Mouse (Mus musculus) embryo, embryonic 10 days (tissue): Measurements from ENCODE around the gene Spr.

Source experiments
- DNase-seq: peaks from one replicate; pipeline ENCODE4 v3.0.0-alpha.2; 2015; ENCODE audit warnings: low spot score

Spr gene

DNA sequence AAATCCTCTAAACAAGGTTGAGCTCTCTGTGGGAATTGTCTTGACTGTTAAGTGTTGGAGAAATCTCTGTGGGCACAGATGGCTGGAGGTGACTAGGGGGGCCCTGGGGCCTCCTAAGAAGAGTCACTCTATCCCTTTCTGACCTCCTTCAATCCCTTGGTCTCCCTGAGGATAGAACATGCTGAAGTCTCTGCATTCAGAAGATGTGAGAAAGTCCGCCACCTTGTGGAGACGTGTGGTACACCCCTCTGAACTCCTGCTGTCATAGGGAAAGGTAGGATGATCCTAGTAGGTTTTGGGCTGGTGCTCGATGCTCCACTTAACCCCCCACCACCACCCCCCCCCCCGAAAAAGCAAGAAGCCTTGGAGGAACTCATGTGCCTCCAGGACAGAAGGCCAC, 5.9 kb downstream of the Spr start:
- peak; percentile 91 for DNase-seq

DNA sequence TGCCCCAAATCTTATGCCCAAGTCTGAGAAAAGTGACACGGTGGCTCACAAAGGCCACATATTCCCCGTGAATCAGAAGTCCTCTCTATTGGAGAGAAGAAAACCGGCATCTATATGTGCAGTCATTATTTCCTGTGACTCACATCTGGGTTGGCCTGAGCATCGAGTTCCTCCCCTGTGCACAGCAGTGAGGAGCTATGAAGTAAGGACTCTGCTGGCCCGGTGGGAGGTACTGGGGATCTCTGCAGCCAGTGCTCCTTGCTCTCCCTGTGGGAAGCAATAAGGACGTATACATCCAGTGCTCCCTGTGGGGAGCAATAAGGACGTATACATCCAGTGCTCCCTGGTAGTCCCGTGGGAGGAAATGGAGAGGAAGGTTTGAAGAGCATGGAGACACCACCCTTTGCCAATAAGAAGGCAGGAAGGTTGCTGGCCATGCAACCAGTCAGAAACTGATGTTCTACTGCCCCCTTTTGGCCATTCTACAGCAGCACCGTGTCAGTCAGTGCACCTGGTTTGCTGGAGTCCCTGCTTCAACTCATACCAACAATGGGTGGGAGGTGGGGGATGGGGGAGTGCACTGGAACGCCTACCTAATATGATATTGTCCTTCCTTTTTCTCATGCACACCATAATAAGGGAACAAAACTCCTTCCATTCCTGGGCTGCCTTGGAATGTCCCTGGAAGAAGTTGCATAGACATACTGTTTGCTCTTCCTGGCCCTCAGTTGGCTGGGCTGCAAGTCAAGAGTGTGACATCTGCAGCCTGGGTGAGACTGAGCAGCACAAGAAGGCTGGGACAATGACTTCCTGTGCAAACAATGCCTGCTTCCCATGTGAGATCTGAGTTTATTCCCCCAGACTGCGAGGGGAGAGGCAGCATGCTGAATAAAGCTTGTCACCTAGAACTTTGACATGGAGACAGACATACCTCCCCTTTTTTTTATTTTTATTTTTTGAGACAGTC, 19.7 kb downstream of the Spr start:
- peak; percentile 87 for DNase-seq

DNA sequence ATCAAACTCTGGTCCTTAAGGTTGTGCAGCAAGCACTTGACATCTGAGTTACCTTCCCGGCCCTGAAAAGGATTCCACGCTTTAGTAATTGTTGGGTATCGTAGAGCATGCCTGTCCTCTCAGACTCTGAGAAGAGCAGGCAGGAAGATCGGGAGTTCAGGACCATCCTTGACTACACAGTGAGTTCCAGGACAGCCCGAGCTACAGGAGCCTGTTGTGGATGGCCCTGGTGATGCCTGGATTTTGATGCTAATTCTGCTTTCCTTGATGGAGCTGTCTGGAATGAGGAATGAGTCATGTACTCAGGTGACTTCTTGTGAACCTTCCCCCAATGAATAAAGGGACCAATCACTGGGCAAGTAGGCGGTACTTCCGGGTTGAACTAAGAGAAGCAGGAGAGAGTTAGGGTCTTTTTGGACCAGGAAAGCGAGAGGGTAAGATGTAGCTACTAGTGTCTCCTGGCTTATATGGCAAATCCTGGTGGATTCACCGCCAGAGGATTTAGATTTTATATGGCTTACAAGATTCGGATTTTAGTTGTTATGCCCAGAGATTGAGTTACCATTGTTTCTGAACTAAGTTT, 32.4 kb downstream of the Spr start:
- DNase-seq: no peak

DNA sequence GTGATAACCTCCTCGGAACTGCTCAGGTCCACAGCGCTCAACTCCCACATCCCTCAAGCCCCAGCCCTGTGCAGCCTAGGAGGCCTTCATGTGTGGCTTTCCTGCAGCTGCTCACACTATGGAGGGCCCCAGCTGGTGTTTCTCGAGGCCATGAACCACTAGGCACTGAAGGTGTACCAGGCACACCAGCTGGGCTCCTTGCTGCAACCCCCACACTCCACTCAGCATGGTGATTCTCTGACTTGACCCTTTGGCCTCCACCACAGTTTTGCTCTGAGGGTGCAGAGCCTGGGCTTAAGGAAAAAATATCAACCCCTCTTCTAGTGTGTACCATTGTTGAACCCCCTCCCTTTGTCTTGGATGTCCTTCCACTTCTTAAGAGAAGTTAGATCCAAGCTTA, 34.2 kb downstream of the Spr start:
- DNase-seq: no peak

DNA sequence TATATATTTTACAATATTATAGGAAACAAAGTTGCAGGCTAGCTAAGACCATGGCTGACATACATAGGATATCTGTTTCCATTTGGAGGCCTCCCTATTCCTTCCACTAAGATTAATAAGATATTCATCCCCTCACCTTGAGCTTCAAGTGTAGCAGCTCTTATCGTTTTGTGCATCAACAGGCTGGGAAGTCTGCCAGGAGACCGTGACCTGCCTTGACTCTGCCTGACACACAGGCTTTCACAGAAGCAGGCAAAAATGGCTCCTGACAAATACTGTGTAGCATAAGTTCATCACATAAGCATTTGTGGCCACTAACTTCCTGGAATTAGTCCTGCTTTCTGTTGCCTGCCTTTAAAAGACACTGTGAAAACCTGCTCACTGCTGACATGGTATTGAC, 41.1 kb downstream of the Spr start:
- no peak for DNase-seq

DNA sequence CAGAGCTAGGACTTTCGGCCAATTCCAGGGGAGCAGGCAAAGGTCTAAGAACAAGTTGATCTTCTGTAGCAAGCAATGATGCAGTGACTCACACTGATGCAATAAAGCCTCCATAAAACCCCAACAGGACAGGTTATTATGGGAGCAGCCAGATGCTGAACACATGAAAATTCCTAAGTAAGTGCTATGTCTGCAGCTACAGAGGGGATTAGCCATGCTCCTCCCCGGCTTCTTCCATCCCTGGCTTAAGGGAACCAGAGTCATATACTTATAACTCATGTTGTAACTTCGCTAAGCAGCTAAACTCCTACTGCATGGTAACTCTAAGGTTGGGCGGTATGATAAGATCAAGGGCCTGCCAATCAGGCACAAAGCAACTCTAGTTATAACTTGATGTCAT, 50.1 kb downstream of the Spr start:
- DNase-seq: no peak

DNA sequence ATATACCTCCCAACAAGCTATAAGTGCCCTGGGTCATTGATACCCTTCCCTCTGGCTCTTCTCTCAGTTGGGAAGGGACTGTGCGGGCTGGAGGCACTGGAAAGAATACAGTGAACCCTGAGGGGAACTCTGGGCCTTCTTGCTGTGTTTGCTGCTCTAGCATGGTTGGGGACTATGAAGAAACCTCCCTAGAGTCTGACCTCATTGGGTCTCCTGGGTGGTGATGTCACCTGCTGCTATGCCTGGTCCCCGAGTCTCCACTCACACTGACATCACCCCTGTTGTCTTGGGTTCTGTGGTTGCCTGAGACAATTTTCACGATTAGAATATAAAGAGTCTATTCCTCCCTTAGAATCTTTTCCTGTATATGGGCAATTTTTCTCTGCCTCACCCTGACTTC, 50.9 kb downstream of the Spr start:
- DNase-seq: no peak
